Mouse (Mus musculus) granulocyte monocyte progenitor cell, adult 5-6 weeks (primary cell): ENCODE data around the gene Tle6. TPM values are rescaled to one million over a fixed set of nuclear protein-coding genes. Genes with fewer than 3 reads are reported as not detected.
"Not testable (repeated sequence)": the region's sequence is repeated elsewhere in the genome, so short reads cannot be mapped to it uniquely, and the experiment has no call there.

Experiments
- ATAC-seq: replicated peaks from 2 replicates; pipeline ENCODE4 v1.8.0; 2016; ENCODE audit warnings: mild to moderate bottlenecking, moderate TSS enrichment, inconsistent platforms; ENCODE audit not compliant: poor library complexity, severe bottlenecking
- total RNA-seq, 2 experiments: library from RNA; stranded (forward) in 1 of 2; stranded (reverse) in 1 of 2; fragments of 200-712, 200-1000 nt in 1 of 2; fragments of >200 nt in 1 of 2; fragmentation: Nextera tagmentation in 1 of 2; gene quantifications; 2 replicates each; pipeline ENCODE4 v1.2.3; 2014 to 2017

Gene Tle6
- total RNA-seq (2014; fragmentation: Nextera tagmentation) = 22.2 and 26.0 TPM in 2 replicates
- 4.9 and 7.9 TPM in 2 replicates for total RNA-seq (2017)

DNA sequence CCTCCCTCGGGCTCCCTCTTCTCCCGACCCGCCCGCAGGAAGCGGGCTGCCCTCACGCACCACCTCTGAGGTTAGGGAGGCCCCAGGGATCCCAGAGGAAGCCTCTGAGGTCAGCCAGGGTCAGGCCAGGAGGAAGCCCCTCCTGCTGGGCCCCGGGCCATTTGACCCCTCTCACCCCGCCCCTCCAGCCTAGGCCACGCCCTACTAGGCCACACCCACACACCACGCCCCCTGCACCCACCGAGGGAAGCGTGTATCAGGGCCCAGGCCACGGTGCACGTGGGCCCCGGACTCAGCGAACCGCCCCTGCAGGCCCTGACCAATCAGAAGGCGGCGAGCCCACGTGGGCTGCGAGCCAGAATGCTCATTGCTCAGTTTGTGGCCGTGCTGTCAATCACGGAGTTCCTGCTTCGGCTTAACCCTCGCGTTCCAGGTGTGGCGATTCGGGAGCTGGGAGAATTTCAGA lies at the start of gene Tle6:
Gene Tle6 (minus strand): TSS at position 336 of the 466 bp plus-strand sequence.
- peak; percentile 72 for ATAC-seq

- ATAC-seq = peak; percentile 98
These were observed 48.2 kb upstream of the Tle6 start, which contains the start of gene Gm10778 for GRCm38 (mm10) chr10:81648803-81649775. Gene Gm10778, plus strand, starts transcription at chr10:81649059.

GRCm38 (mm10) chr10:81646015-81646555 lies 45.2 kb upstream of the Tle6 start:
- ATAC-seq = no peak

- ATAC-seq = no peak
These were observed 44.5 kb upstream of the Tle6 start for GRCm38 (mm10) chr10:81645391-81645790.

DNA sequence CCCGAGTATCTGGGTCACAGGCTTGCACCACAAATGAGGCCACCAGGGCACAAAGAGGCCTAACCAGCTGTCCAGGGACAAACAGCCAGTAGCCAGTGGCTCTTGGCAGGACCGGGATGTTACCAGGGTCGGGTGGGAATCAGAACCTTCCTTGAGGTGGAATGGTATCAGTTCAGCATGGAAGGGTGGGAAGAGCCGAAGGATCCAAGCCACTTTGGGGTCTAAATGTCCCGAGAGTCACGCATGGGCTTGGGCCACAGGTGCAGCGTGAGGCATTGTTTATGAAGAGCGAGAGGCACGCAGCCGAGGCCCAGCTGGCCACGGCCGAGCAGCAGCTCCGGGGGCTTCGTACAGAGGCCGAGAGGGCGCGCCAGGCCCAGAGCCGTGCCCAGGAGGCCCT lies 43.8 kb upstream of the Tle6 start:
- ATAC-seq = no peak

DNA sequence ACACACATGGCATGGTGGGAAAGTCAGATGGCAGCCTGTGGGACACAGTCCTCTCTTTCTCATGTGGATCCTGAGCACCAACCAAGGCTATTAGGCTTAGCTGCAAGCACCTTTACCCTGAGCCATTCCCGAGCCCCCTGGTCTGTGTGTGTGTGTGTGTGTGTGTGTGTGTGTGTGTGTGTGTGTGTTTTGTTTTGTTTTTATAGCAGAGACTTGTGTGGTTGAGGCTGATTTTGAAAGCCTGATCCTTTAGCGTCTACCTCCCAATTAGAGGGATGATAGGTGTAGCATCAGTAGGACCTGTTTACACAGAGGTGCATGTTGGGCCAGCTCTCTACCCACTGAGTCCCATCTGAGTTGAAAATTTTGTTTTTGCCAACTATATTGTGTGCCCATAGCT lies 43.3 kb upstream of the Tle6 start:
- no peak for ATAC-seq

GRCm38 (mm10) chr10:81643449-81644055 lies 42.7 kb upstream of the Tle6 start:
- peak; percentile 69 for ATAC-seq

DNA sequence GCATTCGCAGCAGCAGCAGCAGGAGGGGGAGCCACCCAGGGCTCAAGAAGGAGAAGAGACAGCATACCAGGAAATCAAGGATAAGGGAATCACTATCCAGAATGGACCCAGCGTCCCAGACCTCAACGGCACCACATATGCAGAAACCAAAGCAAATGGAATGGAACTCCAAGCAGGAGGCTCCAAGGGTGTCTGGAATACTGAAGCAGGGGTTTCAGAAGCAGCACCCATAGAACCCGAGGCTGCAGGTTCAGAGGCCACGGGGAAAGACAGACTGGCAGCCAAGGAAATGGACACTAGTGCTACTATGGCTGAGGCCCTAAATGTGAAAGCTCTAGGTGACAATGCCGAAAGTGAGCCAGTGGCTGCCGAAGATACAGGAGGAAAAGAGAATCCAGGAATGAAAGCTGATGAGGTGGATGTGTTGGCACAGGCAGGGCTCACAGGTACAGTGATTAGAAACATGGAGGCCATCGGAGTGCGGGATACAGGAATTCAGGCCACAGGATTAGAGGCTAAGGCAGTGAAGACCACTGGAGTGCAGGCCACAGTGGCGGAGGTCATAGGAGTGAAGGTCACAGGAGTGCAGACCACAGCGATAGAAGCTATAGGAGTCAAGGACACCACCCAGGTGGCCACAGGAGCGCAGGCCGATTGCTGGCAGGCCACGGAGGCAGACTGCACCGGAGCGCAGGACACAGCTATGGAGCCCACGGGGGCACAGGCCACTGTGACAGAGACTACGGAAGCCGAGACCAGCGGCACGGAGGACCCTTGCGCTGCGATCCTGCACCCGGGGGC lies 42.0 kb upstream of the Tle6 start:
- no peak for ATAC-seq

DNA sequence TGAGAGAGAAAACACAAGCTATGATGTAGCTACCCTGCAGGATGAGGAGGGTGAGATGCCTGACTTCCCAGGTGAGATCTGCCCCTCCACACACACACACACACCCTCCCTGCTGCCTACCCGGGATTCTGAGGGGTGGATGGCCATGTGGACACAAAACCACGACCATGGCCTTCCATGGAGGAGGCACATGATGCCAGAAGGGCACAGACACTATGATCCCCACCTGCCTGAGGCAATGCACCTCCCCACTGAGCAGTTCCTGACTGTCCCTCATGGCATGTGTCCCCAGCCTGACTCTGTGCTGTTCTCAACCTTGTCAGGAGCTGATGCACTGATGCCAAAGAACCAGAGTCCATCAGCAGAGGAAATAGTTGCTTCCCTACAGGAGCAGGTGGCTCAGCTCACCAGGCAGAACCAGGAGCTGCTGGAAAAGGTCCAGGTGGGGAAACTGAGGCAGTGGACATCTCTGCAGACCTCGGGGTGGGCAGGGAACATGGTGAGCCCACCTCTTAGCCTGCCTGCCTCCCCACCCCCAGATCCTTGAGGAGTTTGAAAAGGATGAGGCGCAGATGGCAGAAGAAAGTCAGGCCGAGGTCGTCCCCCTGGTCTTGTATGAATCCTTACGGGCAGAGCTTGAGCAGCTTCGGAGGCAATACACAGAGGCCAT lies 41.2 kb upstream of the Tle6 start:
- ATAC-seq = no peak

DNA sequence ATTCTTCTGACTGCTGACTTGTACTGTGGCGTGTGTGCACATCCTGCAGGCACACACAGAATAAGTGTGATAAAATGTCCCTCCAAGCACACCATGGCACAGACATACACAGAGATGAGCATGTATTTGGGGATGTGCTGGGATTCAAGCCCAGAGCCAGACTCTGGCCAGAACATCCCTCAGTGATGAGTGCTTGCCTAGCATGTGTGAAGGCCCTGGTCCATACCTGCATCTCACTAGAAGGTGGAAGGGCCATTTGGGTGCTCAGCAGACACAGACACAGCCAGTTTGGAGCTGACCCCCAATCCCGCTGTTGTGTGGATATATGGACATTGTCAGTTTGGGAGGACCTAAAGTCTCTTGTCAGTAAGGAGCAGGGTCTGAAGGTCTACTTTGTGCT lies 40.7 kb upstream of the Tle6 start:
- no peak for ATAC-seq

DNA sequence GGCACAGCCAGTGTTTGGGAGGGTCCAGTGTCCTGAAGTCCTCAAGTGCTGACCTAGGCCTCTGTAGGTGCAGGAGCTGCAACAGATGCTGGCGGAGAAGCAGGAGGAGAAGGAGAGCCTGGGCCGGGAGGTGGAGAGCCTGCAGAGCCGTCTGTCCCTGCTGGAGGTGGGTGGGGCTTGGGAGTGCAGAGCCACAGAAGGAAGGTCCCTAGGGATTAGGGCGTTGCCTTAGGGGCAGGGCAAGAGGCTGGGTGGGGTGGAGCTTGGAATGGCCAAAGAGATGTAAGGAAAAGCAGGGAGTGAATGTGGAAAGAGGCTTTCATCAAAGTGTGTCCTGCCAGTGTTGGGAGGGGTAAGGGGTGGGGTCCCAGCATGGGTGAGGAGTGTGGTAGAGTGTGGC lies 40.0 kb upstream of the Tle6 start:
- ATAC-seq = not testable (repeated sequence)

DNA sequence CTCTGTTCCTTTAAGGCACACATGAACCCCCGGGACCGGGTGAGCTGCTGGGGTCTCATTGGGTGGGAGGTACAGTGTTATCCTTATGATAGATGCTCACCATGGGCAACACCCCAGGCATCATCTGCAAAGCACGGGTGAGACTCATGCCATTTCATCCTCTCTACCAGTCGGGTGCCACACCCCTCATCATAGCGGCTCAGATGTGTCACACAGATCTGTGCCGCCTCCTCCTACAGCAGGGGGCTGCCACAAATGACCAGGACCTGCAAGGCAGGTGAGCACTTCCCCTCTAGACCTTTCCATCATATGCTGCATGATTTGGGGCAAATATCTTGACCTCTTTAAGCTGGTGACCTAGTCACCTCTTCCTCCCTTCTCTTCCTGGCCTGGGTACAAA lies 37.2 kb upstream of the Tle6 start:
- no peak for ATAC-seq

DNA sequence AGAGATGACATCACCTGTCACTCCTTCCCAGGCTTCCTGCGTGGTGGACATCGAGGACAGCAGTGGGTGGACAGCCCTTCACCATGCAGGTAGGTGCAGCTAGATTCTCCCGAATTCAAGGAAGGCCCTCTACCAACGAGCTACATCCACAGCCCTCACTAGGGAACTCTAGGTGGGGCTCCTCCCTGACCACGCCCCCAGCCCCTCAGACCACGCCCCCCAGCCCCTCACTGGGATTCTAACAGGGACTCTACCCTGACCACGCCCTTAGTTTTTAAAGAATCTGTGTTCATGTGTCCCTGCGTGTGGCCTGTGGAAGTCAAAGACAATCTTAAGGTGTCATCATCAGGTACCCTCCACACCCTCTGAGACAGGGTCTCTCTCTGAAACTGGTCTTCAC lies 35.5 kb upstream of the Tle6 start:
- no peak for ATAC-seq

DNA sequence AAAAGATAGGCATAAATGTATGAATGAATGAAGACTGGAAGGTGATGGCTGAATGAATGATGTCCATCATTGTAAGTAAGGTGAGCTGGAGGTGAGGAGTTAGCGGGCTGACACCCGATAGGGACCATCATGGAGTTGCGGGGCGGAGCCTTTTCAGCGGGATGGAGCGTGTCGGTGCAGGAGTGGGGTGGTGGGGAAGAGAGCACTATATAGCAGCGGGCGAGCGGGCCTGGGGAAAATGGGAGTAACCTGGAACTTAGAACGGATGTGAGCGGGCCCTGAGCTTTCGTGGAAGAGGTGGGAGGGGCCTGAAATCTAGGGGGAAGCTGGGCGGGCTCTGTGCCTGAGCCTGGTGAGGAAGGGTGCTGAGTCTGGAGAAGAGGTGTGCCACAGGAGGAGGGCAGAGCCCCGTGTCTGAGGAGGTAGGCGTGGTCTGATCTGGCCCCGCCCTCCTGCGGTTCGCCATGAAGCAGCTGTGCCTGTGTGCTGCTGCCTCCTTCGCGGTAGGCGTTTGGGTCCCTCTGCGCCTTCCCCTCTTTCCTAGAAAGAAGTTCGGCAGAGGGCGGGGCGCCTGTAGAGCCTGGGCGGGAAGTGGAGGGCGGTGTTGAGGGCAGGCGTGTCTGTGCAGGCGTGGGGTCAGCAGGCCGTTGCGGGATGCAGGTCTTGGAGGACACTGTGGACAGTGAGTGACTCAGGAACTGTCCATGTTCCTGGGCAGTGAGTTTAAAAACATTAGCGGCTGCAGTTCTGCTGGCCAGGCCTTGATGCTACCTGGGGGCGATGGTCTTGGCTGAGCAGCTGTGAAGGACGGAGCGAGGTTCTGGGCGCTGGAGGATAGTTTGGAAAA lies 32.6 kb upstream of the Tle6 start:
- ATAC-seq = peak; percentile 96

GRCm38 (mm10) chr10:81628390-81628789 lies 27.5 kb upstream of the Tle6 start, which contains the start of gene Ankrd24:
Gene Ankrd24, plus strand, starts transcription at chr10:81628540.
- no peak for ATAC-seq

DNA sequence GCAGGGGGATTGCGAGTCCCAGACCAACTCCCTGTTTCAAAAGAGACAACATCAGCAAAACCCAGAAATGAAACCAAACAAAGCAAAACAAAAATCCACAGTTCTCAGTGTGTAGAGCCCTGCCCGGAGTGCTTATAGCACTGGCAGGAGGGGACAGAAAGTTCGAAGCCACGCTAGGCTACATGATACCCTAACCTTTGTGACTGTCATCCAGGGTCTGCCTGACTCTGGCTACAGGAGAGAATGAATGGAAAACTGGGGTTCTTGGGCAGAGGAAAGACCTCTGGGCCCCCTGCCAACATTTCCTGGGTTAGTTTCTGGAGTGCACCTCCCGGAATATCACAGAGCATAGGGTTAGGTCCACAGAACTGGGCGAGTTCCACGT lies 27.0 kb upstream of the Tle6 start:
- ATAC-seq = no peak; the same call in 1 of the 2 replicates

- ATAC-seq = peak; percentile 83
These were observed 26.3 kb upstream of the Tle6 start, which contains the start of gene Sirt6 for GRCm38 (mm10) chr10:81626994-81627835. Gene Sirt6, minus strand, starts transcription at chr10:81627797.
